Mouse (Mus musculus) embryonic facial prominence, embryonic 10.5 days (tissue): ENCODE results near the gene Parp8. TPM values are rescaled to one million over a fixed set of nuclear protein-coding genes. Genes with fewer than 3 reads are reported as not detected.

Experiments
- DNase-seq: peaks from one replicate; pipeline ENCODE4 v3.0.0-alpha.2; 2017; ENCODE audit warnings: low spot score
- H3K27ac ChIP-seq: fragments of 300-500 bp; sonication (generic); replicated peaks from 2 replicates; pipeline ENCODE4 v1.5.1; 2016; ENCODE audit warnings: mild to moderate bottlenecking
- H3K27me3 ChIP-seq: fragments of 300-500 bp; sonication (generic); replicated peaks from 2 replicates; pipeline ENCODE4 v1.6.1; 2016; ENCODE audit warnings: low read depth, mild to moderate bottlenecking; ENCODE audit not compliant: poor library complexity, severe bottlenecking
- H3K36me3 ChIP-seq: fragments of 300-500 bp; sonication (generic); replicated peaks from 2 replicates; pipeline ENCODE4 v1.6.1; 2016; ENCODE audit warnings: mild to moderate bottlenecking, moderate library complexity
- H3K4me1 ChIP-seq: fragments of 300-500 bp; sonication (generic); 2 replicates; pipeline ENCODE4 v1.6.1; 2016
- H3K4me3 ChIP-seq: fragments of 300-500 bp; sonication (generic); 2 replicates; pipeline ENCODE4 v1.5.1; 2016; ENCODE audit warnings: mild to moderate bottlenecking, moderate library complexity
- H3K9me3 ChIP-seq: fragments of 300-500 bp; sonication (generic); 2 replicates; pipeline ENCODE4 v1.6.1; 2016; ENCODE audit warnings: mild to moderate bottlenecking
- WGBS: fragments of 180-500 bp; shearing (Covaris S2); methylation state at CpG from one replicate; pipeline ENCODE4 v1.1.7; 2016; 5-methylcytosine and 5-hydroxymethylcytosine counted together
- polyA plus RNA-seq: library from polyadenylated mRNA; unstranded; fragments of >200 nt; fragmentation: Nextera tagmentation; extraction: Ambion mirVana; gene quantifications from 2 replicates; pipeline ENCODE4 v1.2.1, GENCODE M21; 2016

Gene Parp8
- polyA plus RNA-seq, 1 experiment from 2014 or later = 13.1 TPM

- 94% methylated on average over 1 of the region's 1 CpGs for WGBS
- H3K36me3 ChIP-seq = no peaks in the 10 kb centered on the region
- no peaks in the 10 kb centered on the region for H3K4me1 ChIP-seq
- DNase-seq = no peak
- peaks cover 8% of the 10 kb centered on the region for H3K27me3 ChIP-seq
- no peak overlapping the region for H3K27ac ChIP-seq
- H3K4me3 ChIP-seq = no peak overlapping the region
- H3K9me3 ChIP-seq = no peaks in the 10 kb centered on the region
Observed at GRCm38 (mm10) chr13:117032402-117032801, 7.1 kb upstream of the Parp8 start.

DNA sequence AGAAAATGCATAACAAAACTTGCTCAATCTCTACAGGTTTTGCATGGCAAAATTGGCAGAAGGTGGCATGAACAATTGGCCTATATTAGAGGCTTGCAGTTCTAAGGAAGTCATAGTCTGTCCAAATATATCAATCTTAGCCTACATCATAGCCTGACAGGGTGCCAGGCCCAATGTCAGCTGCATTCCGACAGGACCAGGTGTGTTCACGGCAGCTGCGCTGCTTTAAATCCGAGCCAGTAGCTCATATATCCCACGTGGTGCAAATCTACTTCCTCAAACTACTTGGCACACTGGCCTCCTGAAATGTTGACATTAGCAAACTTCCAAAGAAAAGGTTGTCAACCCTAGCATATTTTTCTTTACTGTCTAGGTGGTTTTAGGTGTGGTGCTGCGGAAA, 6.2 kb upstream of the Parp8 start:
- DNase-seq = no peak
- H3K4me1 ChIP-seq = peaks cover 5% of the 10 kb centered on the region; the same call in 1 of the 2 replicates
- H3K36me3 ChIP-seq = no peaks in the 10 kb centered on the region
- WGBS = 79% methylated on average over 6 of the region's 6 CpGs
- no peak overlapping the region for H3K4me3 ChIP-seq
- no peak overlapping the region for H3K27ac ChIP-seq
- peaks cover 17% of the 10 kb centered on the region for H3K27me3 ChIP-seq
- H3K9me3 ChIP-seq = no peaks in the 10 kb centered on the region

- no peak for DNase-seq
- peaks cover 24% of the 10 kb centered on the region for H3K27me3 ChIP-seq
- peaks cover 20% of the 10 kb centered on the region for H3K4me1 ChIP-seq
- no peak overlapping the region for H3K4me3 ChIP-seq
- 84% methylated on average over 5 of the region's 5 CpGs for WGBS
- no peak overlapping the region for H3K27ac ChIP-seq
- H3K36me3 ChIP-seq = no peaks in the 10 kb centered on the region
- no peaks in the 10 kb centered on the region for H3K9me3 ChIP-seq
Observed at GRCm38 (mm10) chr13:117028221-117028620, 2.9 kb upstream of the Parp8 start.

DNA sequence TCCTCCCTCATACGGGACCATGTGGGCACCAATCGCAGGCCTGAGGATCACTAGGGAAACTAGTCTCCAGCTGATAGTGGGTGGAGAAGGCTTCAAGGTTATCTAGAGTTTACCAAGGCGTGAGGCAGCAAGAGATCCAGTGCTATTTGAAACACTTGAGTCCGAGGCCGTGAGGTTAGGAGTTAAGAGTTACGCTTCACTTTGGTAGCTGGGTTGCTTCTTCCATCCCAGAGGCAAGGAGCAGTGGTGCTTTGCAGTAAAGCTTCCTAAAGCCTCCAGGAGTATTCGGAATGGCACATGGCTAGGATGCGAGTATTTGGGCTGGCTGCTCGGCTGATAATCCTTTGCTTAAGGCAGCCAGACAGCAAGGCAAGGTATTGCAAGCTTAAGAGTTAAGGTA, 2.0 kb upstream of the Parp8 start:
- H3K36me3 ChIP-seq = no peaks in the 10 kb centered on the region
- WGBS = 77% methylated on average over 9 of the region's 9 CpGs
- DNase-seq = no peak
- H3K27ac ChIP-seq = no peak overlapping the region
- no peaks in the 10 kb centered on the region for H3K9me3 ChIP-seq
- peaks cover 24% of the 10 kb centered on the region for H3K27me3 ChIP-seq
- peaks cover 20% of the 10 kb centered on the region for H3K4me1 ChIP-seq
- H3K4me3 ChIP-seq = no peak overlapping the region

GRCm38 (mm10) chr13:117026276-117026780, 991 bp upstream of the Parp8 start:
- H3K4me1 ChIP-seq = peaks cover 21% of the 10 kb centered on the region
- H3K36me3 ChIP-seq = no peaks in the 10 kb centered on the region
- DNase-seq = no peak
- no peaks in the 10 kb centered on the region for H3K9me3 ChIP-seq
- no peak overlapping the region for H3K27ac ChIP-seq
- peaks cover 24% of the 10 kb centered on the region for H3K27me3 ChIP-seq
- peak overlapping the region; percentile 85; the same call in 1 of the 2 replicates for H3K4me3 ChIP-seq
- 63% methylated on average over 7 of the region's 7 CpGs for WGBS

DNA sequence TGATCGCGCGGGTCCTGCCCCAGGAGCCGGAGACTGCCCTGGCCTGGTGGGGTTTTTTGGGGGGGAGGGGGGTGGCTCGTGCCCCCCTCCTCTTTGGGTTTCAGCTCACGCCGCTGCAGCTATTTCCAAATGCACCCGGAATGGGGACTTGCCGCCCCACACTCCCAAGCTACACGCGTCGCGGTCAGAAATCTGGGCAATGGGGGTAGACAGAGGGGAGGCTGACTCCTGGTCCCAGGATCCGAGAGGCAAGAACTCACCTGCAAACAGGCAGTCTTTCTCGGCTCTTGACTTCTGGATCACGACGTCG, 466 bp downstream of the Parp8 start:
- Histone ChIP-seq H3K4me3 (peak overlapping the region; percentile 85), H3K4me1 (peaks cover 25% of the 10 kb centered on the region), H3K27me3 (peaks cover 24% of the 10 kb centered on the region), H3K9me3 (no peaks in the 10 kb centered on the region), H3K27ac (peak overlapping the region; percentile 93), H3K36me3 (no peaks in the 10 kb centered on the region)
- DNase-seq = no peak
- under 1% methylated on average over 18 of the region's 18 CpGs for WGBS

DNA sequence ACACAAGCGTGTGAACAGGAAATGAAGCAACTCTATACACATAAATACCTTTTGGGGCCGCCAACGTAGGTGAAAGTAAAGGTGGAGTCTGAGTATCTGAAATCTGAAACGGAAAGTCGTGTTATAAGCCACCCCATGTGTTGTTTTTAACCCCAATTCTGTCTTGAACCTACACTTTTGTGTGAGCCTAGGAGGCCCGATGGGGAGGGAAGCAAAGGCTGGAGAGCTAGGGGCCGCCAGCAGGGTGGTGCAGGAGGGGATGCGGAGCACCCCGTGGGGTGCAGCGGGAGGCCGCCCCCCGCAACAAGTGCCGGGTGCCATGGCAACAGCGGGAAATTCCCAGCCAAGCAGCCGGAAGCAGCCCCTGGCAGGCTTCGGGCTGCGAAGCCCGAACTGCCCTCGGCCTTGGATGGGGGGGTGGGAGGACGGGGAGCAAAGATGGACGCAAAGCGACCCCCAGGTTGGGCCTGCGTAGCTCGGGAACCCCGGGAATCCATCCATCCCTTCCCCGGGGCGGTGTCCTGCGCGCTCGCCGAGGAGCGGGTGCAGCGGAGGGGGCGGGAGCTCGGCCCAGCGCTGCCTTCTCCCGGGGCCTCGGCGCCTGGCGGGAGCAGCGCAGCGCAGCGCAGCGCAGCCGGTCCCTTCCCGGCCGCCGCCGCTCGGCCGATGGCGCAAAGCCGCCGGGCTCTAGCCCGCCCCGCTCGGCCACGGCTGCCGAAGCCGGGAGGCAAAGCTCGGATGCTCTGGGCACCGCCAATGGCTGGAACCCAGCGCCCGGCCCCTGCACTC, 1.0 kb downstream of the Parp8 start:
- Histone ChIP-seq H3K27me3 (peaks cover 24% of the 10 kb centered on the region), H3K27ac (peak overlapping the region; percentile 93), H3K9me3 (no peaks in the 10 kb centered on the region), H3K4me1 (peaks cover 25% of the 10 kb centered on the region), H3K36me3 (no peaks in the 10 kb centered on the region), H3K4me3 (peak overlapping the region; percentile 85)
- under 1% methylated on average over 64 of the region's 64 CpGs for WGBS
- peak; percentile 83 for DNase-seq

GRCm38 (mm10) chr13:117023346-117024050, 1.8 kb downstream of the Parp8 start:
- 15% methylated on average over 12 of the region's 12 CpGs for WGBS
- Histone ChIP-seq H3K4me3 (peak overlapping the region; percentile 85), H3K27me3 (peaks cover 24% of the 10 kb centered on the region), H3K36me3 (no peaks in the 10 kb centered on the region), H3K4me1 (peaks cover 25% of the 10 kb centered on the region), H3K9me3 (no peaks in the 10 kb centered on the region), H3K27ac (peak overlapping the region; percentile 93)
- DNase-seq = no peak

GRCm38 (mm10) chr13:117020631-117021030, 4.7 kb downstream of the Parp8 start:
- Histone ChIP-seq H3K27me3 (no peaks in the 10 kb centered on the region), H3K27ac (no peak overlapping the region), H3K9me3 (no peaks in the 10 kb centered on the region), H3K36me3 (no peaks in the 10 kb centered on the region), H3K4me3 (no peak overlapping the region), H3K4me1 (peaks cover 11% of the 10 kb centered on the region)
- WGBS = 77% methylated on average over 6 of the region's 6 CpGs
- DNase-seq = no peak

GRCm38 (mm10) chr13:117018676-117019075, 6.7 kb downstream of the Parp8 start:
- Histone ChIP-seq H3K27me3 (no peaks in the 10 kb centered on the region), H3K36me3 (no peaks in the 10 kb centered on the region), H3K4me3 (no peak overlapping the region), H3K27ac (no peak overlapping the region), H3K4me1 (peaks cover 10% of the 10 kb centered on the region), H3K9me3 (no peaks in the 10 kb centered on the region)
- no peak for DNase-seq
- 94% methylated on average over 6 of the region's 6 CpGs for WGBS

DNA sequence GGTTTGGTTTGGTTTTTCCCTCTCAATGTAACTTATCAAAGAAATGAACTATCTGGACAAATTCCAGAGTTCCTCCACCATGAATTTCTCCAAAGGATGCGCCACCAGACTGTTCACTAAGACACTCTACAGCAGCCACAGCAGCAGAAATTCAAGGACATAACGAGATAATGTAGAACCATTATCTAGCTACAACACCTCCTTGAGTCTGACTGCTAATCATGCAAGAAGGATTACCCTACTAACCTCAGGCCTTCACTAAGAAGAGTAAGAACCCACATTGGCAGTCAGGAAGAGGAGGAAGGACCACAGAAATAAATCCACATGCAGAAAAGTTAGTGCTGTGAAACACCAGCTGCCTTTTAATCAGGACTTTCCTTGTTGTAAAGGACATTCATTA, 11.8 kb downstream of the Parp8 start:
- DNase-seq = no peak
- no peaks in the 10 kb centered on the region for H3K4me1 ChIP-seq
- H3K27me3 ChIP-seq = no peaks in the 10 kb centered on the region
- H3K27ac ChIP-seq = no peak overlapping the region
- H3K9me3 ChIP-seq = no peaks in the 10 kb centered on the region
- peaks cover 5% of the 10 kb centered on the region for H3K36me3 ChIP-seq
- WGBS = 90% methylated on average over 2 of the region's 2 CpGs
- H3K4me3 ChIP-seq = no peak overlapping the region

DNA sequence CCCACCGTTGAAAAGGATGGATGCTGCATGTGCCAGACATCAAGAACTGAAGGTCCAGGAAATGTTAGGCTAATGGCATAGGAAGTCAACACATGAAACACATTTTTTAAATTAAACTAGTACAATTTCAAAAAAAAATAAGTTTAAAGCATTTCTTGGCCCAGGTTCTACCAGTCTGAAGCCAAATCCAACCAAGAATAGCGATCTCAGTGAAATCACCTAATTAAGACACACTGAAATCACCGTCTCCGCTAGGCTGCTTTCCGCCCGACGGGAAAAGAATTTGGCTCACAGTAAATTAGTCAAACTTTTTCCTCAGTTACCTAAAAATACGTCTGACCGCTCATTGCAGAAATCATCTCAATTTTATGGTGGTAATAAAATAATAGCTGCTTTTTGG, 13.3 kb downstream of the Parp8 start:
- no peaks in the 10 kb centered on the region for H3K27me3 ChIP-seq
- 96% methylated on average over 9 of the region's 9 CpGs for WGBS
- H3K36me3 ChIP-seq = peaks cover 5% of the 10 kb centered on the region
- H3K4me1 ChIP-seq = peaks cover 1% of the 10 kb centered on the region; the same call in 1 of the 2 replicates
- no peak overlapping the region for H3K4me3 ChIP-seq
- H3K27ac ChIP-seq = no peak overlapping the region
- DNase-seq = no peak
- H3K9me3 ChIP-seq = no peaks in the 10 kb centered on the region

GRCm38 (mm10) chr13:117010143-117010542, 15.2 kb downstream of the Parp8 start:
- DNase-seq = no peak
- no peak overlapping the region for H3K27ac ChIP-seq
- no peak overlapping the region for H3K4me3 ChIP-seq
- 91% methylated on average over 8 of the region's 8 CpGs for WGBS
- peaks cover 7% of the 10 kb centered on the region for H3K4me1 ChIP-seq
- H3K27me3 ChIP-seq = no peaks in the 10 kb centered on the region
- peaks cover 5% of the 10 kb centered on the region for H3K36me3 ChIP-seq
- no peaks in the 10 kb centered on the region for H3K9me3 ChIP-seq
